Mouse (Mus musculus): ENCODE measurements at regions not wholly inside any gene's neighbourhood (a gene's known extent, or its start where the extent isn't known, plus 50 kb on each side); places are given as distances from the start of the nearest gene placed in this dataset.
"Not testable (repeated sequence)": the region's sequence is repeated elsewhere in the genome, so short reads cannot be mapped to it uniquely, and the experiment has no call there.

- Histone ChIP-seq H3K4me1 (ENCODE audit: control insufficient read depth, insufficient read depth, low read length) (no peaks in the 10 kb centered on the region), H3K4me2 (ENCODE audit: low read depth, low read length) (no peak overlapping the region), H3K9ac (ENCODE audit: low read depth, low read length) (no peak overlapping the region), H3K9me3 (ENCODE audit: control insufficient read depth, low read length) (no peaks in the 10 kb centered on the region), H3K27ac (replicated peaks; ENCODE audit: low read depth, low read length) (no peak overlapping the region), H3K4me3 (ENCODE audit: low read depth, low read length) (no peak overlapping the region), H3K36me3 (ENCODE audit: control insufficient read depth, insufficient read depth, low read length) (no peaks in the 10 kb centered on the region), H3K27me3 (replicated peaks; ENCODE audit: control insufficient read depth, insufficient read depth, low read length) (no peaks in the 10 kb centered on the region)
- WGBS, result 92% methylated on average over 1 of the region's 1 CpGs
- DNase-seq (ENCODE audit: low spot score), result no peak
- ATAC-seq (ENCODE audit: low read depth), result no peak
Observed at GRCm38 (mm10) chr15:62264183-62264582, 1341.4 kb upstream of the A1bg start.

GRCm38 (mm10) chr15:62262487-62262886 is 1339.7 kb upstream of the A1bg start:
- no peaks in the 10 kb centered on the region for H3K4me1 ChIP-seq (ENCODE audit: control insufficient read depth, insufficient read depth, low read length)
- DNase-seq (ENCODE audit: low spot score), result no peak
- H3K27me3 ChIP-seq (replicated peaks; ENCODE audit: control insufficient read depth, insufficient read depth, low read length), result no peaks in the 10 kb centered on the region
- H3K4me2 ChIP-seq (ENCODE audit: low read depth, low read length), result no peak overlapping the region
- H3K9ac ChIP-seq (ENCODE audit: low read depth, low read length), result no peak overlapping the region
- no peaks in the 10 kb centered on the region for H3K9me3 ChIP-seq (ENCODE audit: control insufficient read depth, low read length)
- no peak overlapping the region for H3K27ac ChIP-seq (replicated peaks; ENCODE audit: low read depth, low read length)
- H3K36me3 ChIP-seq (ENCODE audit: control insufficient read depth, insufficient read depth, low read length), result no peaks in the 10 kb centered on the region
- no peak overlapping the region for H3K4me3 ChIP-seq (ENCODE audit: low read depth, low read length)
- WGBS, result 83% methylated on average over 5 of the region's 5 CpGs
- no peak for ATAC-seq (ENCODE audit: low read depth)

GRCm38 (mm10) chr15:62261520-62261919 is 1338.7 kb upstream of the A1bg start:
- H3K36me3 ChIP-seq (ENCODE audit: control insufficient read depth, insufficient read depth, low read length), result no peaks in the 10 kb centered on the region
- no peaks in the 10 kb centered on the region for H3K4me1 ChIP-seq (ENCODE audit: control insufficient read depth, insufficient read depth, low read length)
- peak; percentile 12 for DNase-seq (ENCODE audit: low spot score)
- H3K9me3 ChIP-seq (ENCODE audit: control insufficient read depth, low read length), result no peaks in the 10 kb centered on the region
- no peak for ATAC-seq (ENCODE audit: low read depth)
- no peak overlapping the region for H3K27ac ChIP-seq (replicated peaks; ENCODE audit: low read depth, low read length)
- no peak overlapping the region for H3K9ac ChIP-seq (ENCODE audit: low read depth, low read length)
- 80% methylated on average over 2 of the region's 2 CpGs for WGBS
- H3K4me3 ChIP-seq (ENCODE audit: low read depth, low read length), result no peak overlapping the region
- H3K27me3 ChIP-seq (replicated peaks; ENCODE audit: control insufficient read depth, insufficient read depth, low read length), result no peaks in the 10 kb centered on the region
- no peak overlapping the region for H3K4me2 ChIP-seq (ENCODE audit: low read depth, low read length)

- ATAC-seq (ENCODE audit: low read depth) (no peak), DNase-seq (ENCODE audit: low spot score) (no peak)
- Histone ChIP-seq H3K9ac (ENCODE audit: low read depth, low read length) (no peak overlapping the region), H3K36me3 (ENCODE audit: control insufficient read depth, insufficient read depth, low read length) (no peaks in the 10 kb centered on the region), H3K4me3 (ENCODE audit: low read depth, low read length) (no peak overlapping the region), H3K27me3 (replicated peaks; ENCODE audit: control insufficient read depth, insufficient read depth, low read length) (no peaks in the 10 kb centered on the region), H3K27ac (replicated peaks; ENCODE audit: low read depth, low read length) (no peak overlapping the region), H3K4me1 (ENCODE audit: control insufficient read depth, insufficient read depth, low read length) (no peaks in the 10 kb centered on the region), H3K9me3 (ENCODE audit: control insufficient read depth, low read length) (no peaks in the 10 kb centered on the region), H3K4me2 (ENCODE audit: low read depth, low read length) (no peak overlapping the region)
- 79% methylated on average over 5 of the region's 5 CpGs for WGBS
Observed at GRCm38 (mm10) chr15:62258611-62259010, 1335.8 kb upstream of the A1bg start.

- Histone ChIP-seq H3K9me3 (ENCODE audit: control insufficient read depth, low read length) (no peaks in the 10 kb centered on the region), H3K36me3 (ENCODE audit: control insufficient read depth, insufficient read depth, low read length) (no peaks in the 10 kb centered on the region)
- WGBS, result 29% methylated on average over 3 of the region's 3 CpGs
Observed at GRCm38 (mm10) chr15:62257955-62258354, 1335.1 kb upstream of the A1bg start.

GRCm38 (mm10) chr15:62257110-62257667 is 1334.4 kb upstream of the A1bg start:
- DNase-seq (ENCODE audit: low spot score) (no peak), ATAC-seq (ENCODE audit: low read depth) (no peak)
- Histone ChIP-seq H3K27me3 (replicated peaks; ENCODE audit: control insufficient read depth, insufficient read depth, low read length) (no peaks in the 10 kb centered on the region), H3K4me3 (ENCODE audit: low read depth, low read length) (no peak overlapping the region), H3K9ac (ENCODE audit: low read depth, low read length) (no peak overlapping the region), H3K27ac (replicated peaks; ENCODE audit: low read depth, low read length) (no peak overlapping the region), H3K9me3 (ENCODE audit: control insufficient read depth, low read length) (no peaks in the 10 kb centered on the region), H3K4me1 (ENCODE audit: control insufficient read depth, insufficient read depth, low read length) (no peaks in the 10 kb centered on the region), H3K36me3 (ENCODE audit: control insufficient read depth, insufficient read depth, low read length) (no peaks in the 10 kb centered on the region), H3K4me2 (ENCODE audit: low read depth, low read length) (no peak overlapping the region)
- 68% methylated on average over 1 of the region's 1 CpGs for WGBS

More at GRCm38 (mm10) chr15:62257955-62258354, 1335.1 kb upstream of the A1bg start:
- no peak overlapping the region for H3K4me3 ChIP-seq (ENCODE audit: low read depth, low read length)
- no peak overlapping the region for H3K27ac ChIP-seq (replicated peaks; ENCODE audit: low read depth, low read length)
- H3K9ac ChIP-seq (ENCODE audit: low read depth, low read length), result no peak overlapping the region
- H3K4me1 ChIP-seq (ENCODE audit: control insufficient read depth, insufficient read depth, low read length), result no peaks in the 10 kb centered on the region
- ATAC-seq (ENCODE audit: low read depth) (peak; percentile 77; the same call in 1 of the 2 replicates), DNase-seq (ENCODE audit: low spot score) (peak; percentile 44)
- H3K4me2 ChIP-seq (ENCODE audit: low read depth, low read length), result no peak overlapping the region
- no peaks in the 10 kb centered on the region for H3K27me3 ChIP-seq (replicated peaks; ENCODE audit: control insufficient read depth, insufficient read depth, low read length)

- 94% methylated on average over 5 of the region's 5 CpGs for WGBS
- Histone ChIP-seq H3K4me3 (ENCODE audit: low read depth, low read length) (no peak overlapping the region), H3K4me2 (ENCODE audit: low read depth, low read length) (no peak overlapping the region), H3K9ac (ENCODE audit: low read depth, low read length) (no peak overlapping the region), H3K9me3 (ENCODE audit: control insufficient read depth, low read length) (no peaks in the 10 kb centered on the region), H3K36me3 (ENCODE audit: control insufficient read depth, insufficient read depth, low read length) (no peaks in the 10 kb centered on the region), H3K27ac (replicated peaks; ENCODE audit: low read depth, low read length) (no peak overlapping the region), H3K4me1 (ENCODE audit: control insufficient read depth, insufficient read depth, low read length) (no peaks in the 10 kb centered on the region), H3K27me3 (replicated peaks; ENCODE audit: control insufficient read depth, insufficient read depth, low read length) (no peaks in the 10 kb centered on the region)
- DNase-seq (ENCODE audit: low spot score) (no peak), ATAC-seq (ENCODE audit: low read depth) (no peak)
Observed at GRCm38 (mm10) chr15:62255571-62255970, 1332.8 kb upstream of the A1bg start.

GRCm38 (mm10) chr15:62253724-62254123 is 1330.9 kb upstream of the A1bg start:
- ATAC-seq (ENCODE audit: low read depth) (no peak), DNase-seq (ENCODE audit: low spot score) (no peak)
- no peaks in the 10 kb centered on the region for H3K27me3 ChIP-seq (replicated peaks; ENCODE audit: control insufficient read depth, insufficient read depth, low read length)
- H3K4me2 ChIP-seq (ENCODE audit: low read depth, low read length), result no peak overlapping the region
- H3K9me3 ChIP-seq (ENCODE audit: control insufficient read depth, low read length), result no peaks in the 10 kb centered on the region
- H3K4me3 ChIP-seq (ENCODE audit: low read depth, low read length), result no peak overlapping the region
- H3K27ac ChIP-seq (replicated peaks; ENCODE audit: low read depth, low read length), result no peak overlapping the region
- WGBS, result 74% methylated on average over 4 of the region's 4 CpGs
- no peak overlapping the region for H3K9ac ChIP-seq (ENCODE audit: low read depth, low read length)
- H3K36me3 ChIP-seq (ENCODE audit: control insufficient read depth, insufficient read depth, low read length), result no peaks in the 10 kb centered on the region
- H3K4me1 ChIP-seq (ENCODE audit: control insufficient read depth, insufficient read depth, low read length), result no peaks in the 10 kb centered on the region

- ATAC-seq (ENCODE audit: low read depth) (peak; percentile 75; the same call in 1 of the 2 replicates), DNase-seq (ENCODE audit: low spot score) (peak; percentile 20)
- not testable (repeated sequence) for H3K9me3 ChIP-seq (ENCODE audit: control insufficient read depth, low read length); H3K27ac ChIP-seq (replicated peaks; ENCODE audit: low read depth, low read length); H3K9ac ChIP-seq (ENCODE audit: low read depth, low read length); H3K27me3 ChIP-seq (replicated peaks; ENCODE audit: control insufficient read depth, insufficient read depth, low read length); H3K4me2 ChIP-seq (ENCODE audit: low read depth, low read length); H3K36me3 ChIP-seq (ENCODE audit: control insufficient read depth, insufficient read depth, low read length); H3K4me1 ChIP-seq (ENCODE audit: control insufficient read depth, insufficient read depth, low read length); H3K4me3 ChIP-seq (ENCODE audit: low read depth, low read length)
- WGBS, result 90% methylated on average over 2 of the region's 2 CpGs
Observed at GRCm38 (mm10) chr15:62252078-62252833, 1329.4 kb upstream of the A1bg start.
